Mouse (Mus musculus) left cerebral cortex, postnatal 14 days (tissue): ENCODE measurements at regions not wholly inside any gene's neighbourhood (a gene's known extent, or its start where the extent isn't known, plus 50 kb on each side); places are given as distances from the start of the nearest gene placed in this dataset.

Source experiments
- DNase-seq, 2 experiments: peaks; one replicate each; pipeline ENCODE4 v3.0.0; 2021 to 2022; ENCODE audit warnings: low spot score in 2 of 2, mixed read lengths in 1 of 2
- intact Hi-C: fragments of 180-260 bp; cut with DNase I; formaldehyde crosslinking; loops from one replicate; pipeline ENCODE4 v1.15.1; 2025

DNA sequence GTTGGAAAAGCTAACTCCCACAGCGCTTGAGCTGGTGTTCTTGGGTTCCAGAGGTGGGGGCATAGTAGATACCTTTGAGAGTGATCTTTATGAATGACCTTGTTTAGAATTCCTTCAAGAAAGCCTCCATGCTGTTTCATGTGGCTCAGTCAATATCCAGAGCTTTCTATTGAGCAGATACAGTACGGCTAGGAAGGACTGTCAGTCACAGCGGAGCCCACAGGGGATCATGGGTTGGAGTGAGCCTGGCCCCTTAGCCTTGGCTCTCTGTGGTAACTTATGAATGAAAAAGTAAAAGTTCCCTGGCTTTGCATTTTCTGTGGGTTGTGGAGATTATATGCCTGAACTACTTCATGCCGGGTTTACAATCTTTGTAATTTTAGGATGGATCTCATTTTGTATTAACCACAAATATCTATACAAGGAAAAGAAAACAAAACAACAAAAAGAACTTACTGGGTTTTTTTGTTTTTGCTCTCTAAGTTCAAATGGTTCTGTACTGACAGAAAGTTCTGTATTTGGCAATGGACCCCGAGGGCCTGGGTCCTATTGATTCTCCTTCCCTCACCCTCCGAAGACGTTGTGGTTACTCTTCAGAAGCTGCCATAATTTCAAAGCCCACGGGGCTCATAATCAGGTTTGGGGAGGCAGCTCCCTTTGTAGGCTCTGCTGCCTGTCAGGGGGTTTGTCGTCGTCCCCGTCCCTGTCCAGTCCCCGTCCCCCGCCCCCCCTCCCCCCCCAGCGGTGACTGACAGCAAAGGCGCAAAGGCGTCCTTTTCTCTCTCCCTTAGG, 117.7 kb upstream of the Tut7 start:
- no peak for DNase-seq
- intact Hi-C loops: no loop called here

- DNase-seq: no peak
- intact Hi-C loops: no loop called here
These were observed 116.9 kb upstream of the Tut7 start for GRCm38 (mm10) chr13:59939886-59940285.

DNA sequence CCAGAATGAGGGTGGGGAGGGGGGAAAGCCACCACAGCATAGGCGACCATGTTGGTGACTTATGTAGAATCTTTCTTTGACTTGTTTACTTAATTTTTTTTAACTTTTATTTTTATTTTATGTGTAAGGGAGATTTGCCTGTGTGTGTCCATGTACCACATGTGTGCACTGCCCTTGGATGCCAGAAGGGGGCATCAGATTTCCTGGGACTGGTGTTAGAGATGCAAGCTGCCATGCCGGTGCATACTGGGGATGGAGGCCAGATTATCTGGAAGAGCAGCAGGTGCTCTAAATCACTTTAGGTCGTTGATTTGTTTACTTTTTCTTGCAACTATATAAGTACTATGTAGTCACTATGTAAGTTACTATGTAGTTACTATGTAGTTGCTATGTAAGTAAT, 114.2 kb upstream of the Tut7 start:
- no peak for DNase-seq

GRCm38 (mm10) chr13:59934556-59934955, 111.6 kb upstream of the Tut7 start:
- DNase-seq: peak in 1 of 2 experiments; percentile 70

More for the DNA sequence above, 114.2 kb upstream of the Tut7 start:
- intact Hi-C loops: no loop called here

DNA sequence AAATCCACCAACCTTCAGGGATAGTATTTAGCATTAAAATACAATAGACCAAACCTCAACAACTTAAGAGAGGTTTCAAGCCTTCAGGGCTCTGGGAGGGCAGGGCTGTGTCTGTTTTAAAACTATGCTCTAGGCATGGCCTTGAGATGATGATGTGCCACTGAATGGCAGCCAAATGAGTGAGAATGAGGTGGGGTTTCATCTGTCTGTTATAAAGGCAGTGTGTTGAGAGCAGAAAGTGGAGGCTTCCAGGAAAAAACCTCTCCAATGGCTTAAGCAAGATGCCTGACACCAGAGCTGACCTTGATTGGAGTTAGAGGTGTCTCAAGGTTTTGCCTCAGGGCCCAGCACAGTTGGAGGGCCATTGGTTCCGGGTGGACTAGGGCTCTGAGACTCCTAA, 111.1 kb upstream of the Tut7 start:
- no peak for DNase-seq
- intact Hi-C loops: no loop called here

More at GRCm38 (mm10) chr13:59934556-59934955, 111.6 kb upstream of the Tut7 start:
- intact Hi-C loops: no loop called here

- peak in 1 of 2 experiments; percentile 26 for DNase-seq
- intact Hi-C loops: no loop called here
These were observed 104.6 kb upstream of the Tut7 start for GRCm38 (mm10) chr13:59927379-59928111.

DNA sequence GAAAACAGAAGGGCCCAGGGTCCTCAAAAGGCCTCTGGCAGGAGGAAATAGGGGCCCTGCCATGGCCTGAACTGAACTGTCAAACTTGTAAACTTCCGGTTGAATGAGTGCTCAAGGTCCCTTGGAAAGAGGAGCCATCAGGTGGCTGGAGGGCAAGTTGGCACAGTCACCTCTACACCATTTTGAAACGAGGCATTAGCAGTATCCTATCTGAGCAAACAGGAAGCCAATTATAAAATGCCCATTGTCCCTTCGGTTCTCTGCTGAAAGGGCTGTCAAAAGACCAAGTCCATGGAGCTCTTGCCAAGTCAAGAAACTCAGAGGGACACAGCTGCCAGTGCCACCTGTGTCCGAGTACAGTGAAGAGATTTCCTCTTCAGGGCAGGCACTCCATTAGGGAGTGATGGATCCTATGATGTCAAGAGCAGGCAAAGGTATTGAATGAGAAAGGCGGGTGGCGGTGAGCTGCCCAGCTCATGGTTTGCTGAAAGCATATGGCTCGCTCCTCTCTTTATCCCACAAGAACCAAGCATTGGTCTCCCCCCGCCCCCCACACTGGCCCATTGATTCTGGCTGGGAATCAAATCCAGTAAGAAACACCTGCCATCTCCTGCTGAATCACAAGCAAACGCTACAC, 103.0 kb upstream of the Tut7 start:
- no peak for DNase-seq
- intact Hi-C loops: no loop called here

GRCm38 (mm10) chr13:59917185-59917584, 94.2 kb upstream of the Tut7 start:
- DNase-seq: no peak
- intact Hi-C loops: no loop called here

DNA sequence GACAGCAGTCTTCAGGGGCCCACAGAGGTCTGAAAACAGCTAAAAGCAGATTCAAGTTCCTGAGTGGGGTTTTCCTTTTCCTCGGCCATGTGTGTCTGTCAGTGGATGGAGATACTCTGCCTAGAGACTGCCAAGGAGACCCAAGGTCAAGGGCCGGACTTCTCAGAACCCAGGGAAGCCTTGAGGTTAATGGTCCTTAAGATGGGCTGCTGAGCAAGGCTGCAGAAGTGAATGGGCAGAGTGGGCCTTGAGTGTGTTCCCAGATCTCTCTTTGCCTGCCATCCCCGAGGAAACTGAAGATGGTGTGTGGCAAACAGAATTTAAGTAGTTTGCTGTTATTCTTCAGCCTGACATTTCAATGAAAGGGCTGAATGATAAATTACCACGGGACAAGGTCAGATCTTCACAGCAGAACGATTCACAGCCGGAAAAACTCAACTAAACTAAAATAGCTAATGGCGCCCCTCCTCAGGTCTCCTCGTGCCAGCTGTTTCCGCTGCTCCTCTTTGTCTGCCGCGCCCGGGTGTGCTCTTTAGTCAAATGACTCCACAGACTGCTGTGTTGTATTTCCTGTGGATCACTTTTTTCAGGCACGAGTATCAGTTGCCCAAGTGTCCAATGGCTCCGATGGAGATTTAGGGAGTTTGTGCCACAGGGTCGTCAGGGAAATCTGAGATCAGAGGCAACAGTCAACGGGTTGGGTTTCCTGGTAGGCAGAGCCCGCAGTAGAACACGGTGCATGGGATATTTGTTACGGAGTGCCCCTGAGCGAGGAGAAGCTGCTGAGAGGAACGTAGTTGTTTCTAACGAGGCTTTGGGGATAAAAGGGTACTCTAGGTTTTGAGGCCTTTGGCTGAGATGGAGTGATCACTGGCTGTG, 93.5 kb upstream of the Tut7 start:
- intact Hi-C loops: no loop called here

GRCm38 (mm10) chr13:59915734-59916133, 92.8 kb upstream of the Tut7 start:
- intact Hi-C loops: no loop called here
- no peak for DNase-seq

More for the DNA sequence above, 93.5 kb upstream of the Tut7 start:
- DNase-seq: no peak

DNA sequence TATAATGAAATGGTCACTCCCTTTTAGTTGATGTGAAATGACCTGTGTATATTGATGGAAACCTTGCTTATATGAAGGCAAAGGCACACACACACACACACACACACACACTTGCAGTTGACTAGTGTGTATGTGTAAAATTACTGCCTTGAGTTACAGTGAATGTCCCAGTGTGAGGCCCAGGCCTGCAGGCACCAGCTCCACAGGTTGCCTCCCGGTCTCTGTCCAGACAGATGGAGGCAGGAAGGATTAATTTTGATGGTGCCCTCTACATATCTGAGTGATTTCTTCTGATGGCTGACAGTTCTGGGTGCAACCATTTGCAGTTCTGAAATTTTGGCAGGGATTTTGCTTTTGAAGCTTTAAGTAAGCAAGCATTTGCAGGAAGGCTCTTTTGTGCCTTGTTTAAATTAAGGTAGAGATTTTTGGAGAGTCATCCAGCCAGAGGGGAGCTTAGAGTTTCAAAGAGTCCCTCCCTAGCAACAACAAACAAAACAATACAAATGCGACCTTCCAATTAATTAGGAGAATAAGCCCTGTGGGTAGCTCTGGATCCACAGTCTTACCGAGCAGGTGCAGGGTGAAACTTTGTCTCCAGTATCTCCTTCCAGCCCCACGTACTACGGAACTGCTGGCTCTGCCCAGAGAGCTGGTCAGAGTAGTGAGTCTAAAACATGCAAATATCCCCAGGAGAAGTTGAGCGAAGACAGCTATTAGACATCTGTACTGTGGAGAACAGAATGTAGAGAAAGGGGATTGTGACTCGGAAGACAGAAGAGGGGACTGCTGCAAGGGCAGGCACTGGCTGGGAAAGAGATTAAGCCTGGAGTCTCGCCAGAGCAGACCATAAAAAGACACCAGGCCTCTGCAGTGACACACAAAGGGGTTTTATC, 87.5 kb upstream of the Tut7 start:
- intact Hi-C loops: no loop called here
- no peak for DNase-seq

GRCm38 (mm10) chr13:59909400-59909799, 86.5 kb upstream of the Tut7 start:
- no peak for DNase-seq
- intact Hi-C loops: no loop called here

DNA sequence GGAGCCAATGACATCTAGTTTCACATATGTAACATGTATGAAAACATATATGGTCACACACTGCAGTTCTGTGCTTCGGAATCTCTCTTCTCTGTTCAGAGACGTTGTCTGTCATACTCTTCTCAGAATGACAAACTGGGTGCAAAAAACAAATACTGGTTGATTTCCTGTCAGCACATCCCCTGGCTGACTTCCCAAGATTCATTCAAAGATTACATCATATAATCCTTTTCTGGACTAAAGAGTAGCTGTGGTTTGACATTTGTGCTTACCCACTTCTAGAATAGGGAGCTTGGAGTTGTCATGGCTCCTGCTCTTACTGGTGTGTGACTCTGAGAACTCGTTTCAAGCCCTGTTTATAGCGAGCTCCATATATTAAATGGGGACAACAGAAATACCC, 85.8 kb upstream of the Tut7 start:
- no peak for DNase-seq
- intact Hi-C loops: no loop called here

DNA sequence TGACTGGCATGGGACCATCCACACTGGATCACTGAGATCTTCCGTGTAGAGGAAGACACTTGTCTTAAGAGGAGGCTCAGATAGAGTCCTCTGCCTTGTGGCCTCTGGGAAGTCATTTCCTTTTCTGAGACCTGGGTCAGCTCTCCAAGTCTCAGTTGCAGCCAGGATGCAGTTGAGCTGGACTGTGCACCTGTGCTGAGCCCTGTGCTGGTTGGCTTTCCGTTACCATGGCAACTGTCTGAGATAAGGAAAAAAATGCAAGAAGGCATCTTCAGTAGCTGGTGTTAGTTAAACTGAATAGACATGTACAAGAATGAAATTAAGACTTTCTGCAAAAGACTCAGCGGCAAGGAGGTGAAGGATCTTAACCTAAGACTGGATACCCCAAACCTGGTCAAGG, 82.5 kb upstream of the Tut7 start:
- intact Hi-C loops: no loop called here
- no peak for DNase-seq

GRCm38 (mm10) chr13:59904415-59904814, 81.5 kb upstream of the Tut7 start:
- DNase-seq: no peak
- intact Hi-C loops: no loop called here

DNA sequence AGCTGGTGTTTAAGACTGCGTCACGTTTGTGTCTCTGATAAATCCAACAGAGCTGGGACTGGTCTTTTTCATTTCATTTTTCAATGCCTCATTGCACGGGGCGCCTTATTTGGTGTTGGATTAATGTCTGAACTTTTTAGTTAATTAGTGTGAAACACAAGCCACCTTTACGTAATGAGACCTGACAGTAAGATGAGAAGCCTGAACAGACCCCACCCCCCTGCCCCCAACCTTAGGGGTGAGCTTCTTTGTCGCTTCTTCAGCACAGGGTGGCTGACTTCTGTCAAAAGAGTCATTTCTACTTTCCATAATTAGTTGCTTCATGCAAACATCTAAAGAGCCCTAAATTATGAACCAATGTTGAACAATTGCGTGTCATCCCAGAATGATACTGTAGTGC, 76.6 kb upstream of the Tut7 start:
- intact Hi-C loops: no loop called here
- no peak for DNase-seq

- no peak for DNase-seq
- intact Hi-C loops: no loop called here
These were observed 72.8 kb upstream of the Tut7 start for GRCm38 (mm10) chr13:59895754-59896153.

DNA sequence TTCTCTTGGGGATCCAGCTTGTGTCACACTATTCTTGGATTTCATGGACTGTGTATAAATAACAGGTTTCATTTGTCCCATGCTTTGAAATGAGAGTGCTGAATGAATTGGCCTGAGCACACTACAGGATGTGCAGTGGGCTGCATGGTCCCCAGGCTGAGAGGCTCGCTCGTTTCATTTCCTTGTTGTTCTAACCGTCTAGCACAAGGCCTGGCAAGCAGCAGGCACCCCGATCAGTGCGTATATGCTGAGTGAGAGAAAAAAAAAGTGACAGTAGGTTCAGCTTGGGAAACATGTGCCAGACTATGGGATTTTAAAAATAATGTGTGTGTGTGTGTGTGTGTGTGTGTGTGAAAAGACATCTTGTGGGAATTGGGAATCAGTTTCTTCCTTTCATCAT, 71.1 kb upstream of the Tut7 start:
- DNase-seq: no peak
- intact Hi-C loops: no loop called here

GRCm38 (mm10) chr13:59892961-59893360, 70.0 kb upstream of the Tut7 start:
- intact Hi-C loops: loop anchor here (2.0 kb wide), 1 partner anchor 282 kb away; no protein-coding TSS in a partner anchor

More at GRCm38 (mm10) chr13:59892961-59893360, 70.0 kb upstream of the Tut7 start:
- DNase-seq: no peak
